Mouse (Mus musculus): ENCODE data around the gene Tcaim.

DNA sequence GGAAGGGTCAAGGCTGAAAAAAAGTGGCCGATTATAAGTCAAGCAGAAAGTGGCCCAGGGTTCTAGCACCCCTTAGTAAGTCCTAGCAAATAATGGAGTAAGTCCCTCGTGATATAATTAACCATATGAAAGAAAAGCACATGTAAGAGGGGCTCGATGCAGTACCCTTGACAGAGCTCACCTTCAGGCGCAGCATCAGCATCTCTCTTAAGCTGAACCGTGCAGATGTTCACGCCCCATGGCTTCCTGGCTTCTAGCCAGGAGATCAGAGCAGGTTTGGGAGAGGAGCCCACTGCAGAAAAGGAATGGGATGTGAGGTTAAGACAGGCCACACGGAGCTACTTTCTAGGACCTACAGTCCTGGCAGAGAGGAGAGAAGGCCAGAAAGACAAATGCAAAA, 49.2 kb downstream of the Tcaim start:
- TF ChIP-seq POLR2A (IDR thresholded peaks at IDR 0.05; ENCODE audit: control insufficient read depth, low read depth, low read length), result no peak
- TF ChIP-seq CTCF (IDR thresholded peaks at IDR 0.05; ENCODE audit: control insufficient read depth, insufficient read depth, insufficient replicate concordance, low read depth, low read length), result no peak

Measured in testis, adult 2 months (tissue).